Mouse (Mus musculus) T-helper 2 cell (primary cell): ENCODE measurements around the gene Il7r.

Experiments used
- in situ Hi-C: fragments of 300-600 bp; cut with MboI, MseI; formaldehyde crosslinking; loops from one replicate; pipeline ENCODE4 v1.15.1; 2025; ENCODE audit warnings: high pct_unique_total_duplicates

Il7r gene

GRCm38 (mm10) chr15:9530076-9530475 lies at the start of gene Il7r:
Gene Il7r (minus strand): TSS chr15:9530176.
- in situ Hi-C loops = loop anchor here (5.0 kb wide), 1 partner anchor 47 kb away; no protein-coding TSS in a partner anchor

GRCm38 (mm10) chr15:9577303-9577702 lies 47.3 kb upstream of the Il7r start:
- in situ Hi-C loops = loop anchor here (5.0 to 10.0 kb wide), 2 partner anchors 45 to 87 kb away; partner anchors contain the start of gene Il7r

- in situ Hi-C loops = loop anchor here (5.0 to 10.0 kb wide), 2 partner anchors 42 to 90 kb away; partner anchors contain the start of gene Il7r
Observed at GRCm38 (mm10) chr15:9574796-9575195, 44.8 kb upstream of the Il7r start.

- in situ Hi-C loops = loop anchor here (10.0 kb wide), 1 partner anchor 91 kb away; no protein-coding TSS in a partner anchor
Observed at GRCm38 (mm10) chr15:9573361-9573760, 43.4 kb upstream of the Il7r start.

- in situ Hi-C loops = loop anchor here (10.0 kb wide), 1 partner anchor 92 kb away; no protein-coding TSS in a partner anchor
Observed at GRCm38 (mm10) chr15:9572664-9573063, 42.7 kb upstream of the Il7r start.

- in situ Hi-C loops = loop anchor here (10.0 kb wide), 1 partner anchor 93 kb away; no protein-coding TSS in a partner anchor
Observed at GRCm38 (mm10) chr15:9571896-9572295, 41.9 kb upstream of the Il7r start.

- in situ Hi-C loops = loop anchor here (5.0 kb wide), 1 partner anchor 110 kb away; no protein-coding TSS in a partner anchor
Observed at GRCm38 (mm10) chr15:9567316-9567715, 37.3 kb upstream of the Il7r start.

- in situ Hi-C loops = loop anchor here (5.0 kb wide), 1 partner anchor 108 kb away; no protein-coding TSS in a partner anchor
Observed at GRCm38 (mm10) chr15:9565396-9565795, 35.4 kb upstream of the Il7r start.

GRCm38 (mm10) chr15:9564156-9564555 lies 34.2 kb upstream of the Il7r start:
- in situ Hi-C loops = no loop called here

- in situ Hi-C loops = loop anchor here (5.0 kb wide), 1 partner anchor 35 kb away; no protein-coding TSS in a partner anchor
Observed at GRCm38 (mm10) chr15:9557264-9557663, 27.3 kb upstream of the Il7r start.

GRCm38 (mm10) chr15:9548951-9549350 lies 19.0 kb upstream of the Il7r start:
- in situ Hi-C loops = no loop called here

- in situ Hi-C loops = no loop called here
Observed at GRCm38 (mm10) chr15:9535200-9535599, 5.2 kb upstream of the Il7r start.

GRCm38 (mm10) chr15:9533356-9533902 lies 3.5 kb upstream of the Il7r start:
- in situ Hi-C loops = loop anchor here (5.0 kb wide), 1 partner anchor 44 kb away; no protein-coding TSS in a partner anchor

- in situ Hi-C loops = loop anchor here (5.0 kb wide), 1 partner anchor 48 kb away; no protein-coding TSS in a partner anchor
Observed at GRCm38 (mm10) chr15:9529646-9530045, 330 bp downstream of the Il7r start.

GRCm38 (mm10) chr15:9528186-9528935 lies 1.6 kb downstream of the Il7r start:
- in situ Hi-C loops = no loop called here

GRCm38 (mm10) chr15:9526412-9526811 lies 3.6 kb downstream of the Il7r start:
- in situ Hi-C loops = no loop called here

GRCm38 (mm10) chr15:9524907-9525306 lies 5.1 kb downstream of the Il7r start:
- in situ Hi-C loops = loop anchor here (5.0 kb wide), 1 partner anchor 32 kb away; no protein-coding TSS in a partner anchor

- in situ Hi-C loops = loop anchor here (5.0 kb wide), 1 partner anchor 33 kb away; no protein-coding TSS in a partner anchor
Observed at GRCm38 (mm10) chr15:9523956-9524355, 6.0 kb downstream of the Il7r start.

- in situ Hi-C loops = loop anchor here (5.0 kb wide), 1 partner anchor 34 kb away; no protein-coding TSS in a partner anchor
Observed at GRCm38 (mm10) chr15:9523059-9523458, 6.9 kb downstream of the Il7r start.

- in situ Hi-C loops = no loop called here
Observed at GRCm38 (mm10) chr15:9492077-9492476, 37.9 kb downstream of the Il7r start.

GRCm38 (mm10) chr15:9489417-9490118 lies 40.4 kb downstream of the Il7r start:
- in situ Hi-C loops = no loop called here

GRCm38 (mm10) chr15:9473188-9473587 lies 56.8 kb downstream of the Il7r start:
- in situ Hi-C loops = no loop called here
